Mouse (Mus musculus): ENCODE measurements around the gene Gm867. TPM values are rescaled to one million over a fixed set of nuclear protein-coding genes. Genes with fewer than 3 reads are reported as not detected.

Gene Gm867
- total and polyA plus RNA-seq, 2 experiments from 2014 or later, result 0.31 TPM; not detected in 1

DNA sequence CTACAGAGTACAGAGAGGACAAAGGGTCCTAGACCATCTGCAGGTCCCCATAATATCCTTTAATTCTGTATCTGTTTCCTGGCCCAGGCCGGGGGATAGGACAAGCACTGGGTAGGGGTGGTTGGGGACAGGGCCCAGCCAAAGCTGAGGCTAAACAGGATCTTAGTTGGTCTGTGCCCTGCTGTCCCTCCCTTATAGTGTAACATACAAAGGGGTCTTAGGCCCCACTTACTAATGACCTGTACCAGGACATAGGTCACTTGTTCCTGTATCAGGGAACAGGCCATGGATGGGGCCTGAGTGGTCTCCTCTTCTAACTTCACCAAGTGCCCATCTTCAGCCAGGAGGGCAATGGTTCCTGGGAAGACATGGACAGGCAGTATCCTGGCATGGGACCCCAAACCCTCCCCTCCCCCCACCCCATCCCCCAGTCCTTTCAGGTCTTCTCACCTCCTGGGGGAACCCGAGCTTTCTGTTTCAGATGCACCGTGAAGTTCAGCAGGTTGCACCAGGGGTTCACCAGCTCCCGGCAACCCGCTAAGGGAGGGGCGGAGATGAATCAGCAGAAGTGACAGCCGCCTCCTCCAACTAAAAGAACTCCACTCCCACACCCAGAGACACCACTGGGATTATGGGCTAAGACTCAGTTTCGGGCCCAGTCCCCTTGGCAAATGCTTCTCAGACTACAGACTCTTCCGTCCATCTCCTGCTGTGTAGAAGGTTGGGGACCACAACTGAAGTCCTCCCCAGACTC, 814 bp downstream of the Gm867 start:
- no peak overlapping the region for H3K4me2 ChIP-seq (ENCODE audit: low read depth, low read length)
- TF ChIP-seq EP300 (IDR thresholded peaks at IDR 0.05; ENCODE audit: low read depth) (no peak), CTCF (IDR thresholded peaks at IDR 0.05; ENCODE audit: low read depth) (no peak)
- no peak overlapping the region for H3K27ac ChIP-seq (ENCODE audit: low read depth)
- no peaks in the 10 kb centered on the region for H3K27me3 ChIP-seq (ENCODE audit: control insufficient read depth, insufficient read depth, low read length)
- 54% methylated on average over 9 of the region's 9 CpGs for WGBS
- no peak overlapping the region for H3K4me3 ChIP-seq (ENCODE audit: low read depth, low read length)
- H3K9ac ChIP-seq (replicated peaks; ENCODE audit: low read depth, low read length), result no peak overlapping the region
- DNase-seq (ENCODE audit: low spot score) (no peak), ATAC-seq (ENCODE audit: insufficient read depth, low read depth) (no peak)
- H3K9me3 ChIP-seq (replicated peaks; ENCODE audit: control insufficient read depth, low read length), result no peaks in the 10 kb centered on the region
- peaks cover 15% of the 10 kb centered on the region; the same call in 1 of the 2 replicates for H3K4me1 ChIP-seq (ENCODE audit: control insufficient read depth, insufficient read depth)
- H3K36me3 ChIP-seq (replicated peaks; ENCODE audit: control insufficient read depth, insufficient read depth, low read length), result no peaks in the 10 kb centered on the region

DNA sequence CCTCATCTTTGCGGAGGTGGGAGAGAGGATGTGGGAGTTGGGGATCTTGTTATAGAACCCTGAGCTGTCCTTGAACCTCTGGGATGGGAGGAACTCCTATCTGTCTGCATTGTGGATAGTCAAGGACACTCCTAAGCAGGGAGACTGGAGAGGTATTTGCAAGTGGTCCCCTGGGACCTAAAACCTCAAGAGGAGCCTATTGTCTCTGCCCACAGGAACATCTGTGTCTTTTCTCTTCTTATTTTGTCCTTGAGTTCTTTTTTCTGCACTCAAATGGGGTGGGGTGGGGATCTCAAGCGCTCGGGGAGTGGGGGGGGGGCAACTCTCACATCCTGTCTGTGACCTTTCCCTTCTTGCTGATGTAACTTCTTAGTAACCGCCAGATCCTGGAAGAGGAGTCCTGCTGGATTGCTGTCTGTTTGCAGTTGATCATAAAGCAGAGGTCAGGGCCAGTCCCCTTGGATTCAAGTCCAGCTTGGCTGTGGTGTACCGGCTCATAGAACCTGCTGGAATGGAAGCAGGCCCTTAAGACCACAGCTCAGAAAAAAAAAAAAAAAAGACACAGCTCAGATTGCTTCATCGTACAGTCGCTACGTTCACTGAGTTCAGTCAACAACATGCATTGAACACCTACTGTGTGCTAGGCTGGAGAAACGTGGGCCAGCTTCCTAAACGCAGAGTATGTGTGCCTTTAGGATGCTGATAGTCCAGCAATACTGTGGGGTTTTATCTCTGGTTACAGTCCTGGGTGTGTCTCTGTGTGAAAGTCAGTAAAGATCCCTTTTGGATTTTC, 2.4 kb downstream of the Gm867 start:
- ATAC-seq (ENCODE audit: insufficient read depth, low read depth) (no peak), DNase-seq (ENCODE audit: low spot score) (no peak)
- Histone ChIP-seq H3K27ac (ENCODE audit: low read depth) (0 out of 2 replicates have a peak overlapping the region, but pooled peaks have one; percentile 16), H3K4me3 (ENCODE audit: low read depth, low read length) (peak overlapping the region; percentile 70), H3K4me2 (ENCODE audit: low read depth, low read length) (peak overlapping the region; percentile 59), H3K4me1 (ENCODE audit: control insufficient read depth, insufficient read depth) (peaks cover 5% of the 10 kb centered on the region; the same call in 1 of the 2 replicates), H3K9ac (replicated peaks; ENCODE audit: low read depth, low read length) (no peak overlapping the region), H3K27me3 (ENCODE audit: control insufficient read depth, insufficient read depth, low read length) (no peaks in the 10 kb centered on the region), H3K36me3 (replicated peaks; ENCODE audit: control insufficient read depth, insufficient read depth, low read length) (no peaks in the 10 kb centered on the region), H3K9me3 (replicated peaks; ENCODE audit: control insufficient read depth, low read length) (no peaks in the 10 kb centered on the region)
- TF ChIP-seq EP300 (IDR thresholded peaks at IDR 0.05; ENCODE audit: low read depth) (no peak), CTCF (IDR thresholded peaks at IDR 0.05; ENCODE audit: low read depth) (no peak)
- 42% methylated on average over 10 of the region's 10 CpGs for WGBS

DNA sequence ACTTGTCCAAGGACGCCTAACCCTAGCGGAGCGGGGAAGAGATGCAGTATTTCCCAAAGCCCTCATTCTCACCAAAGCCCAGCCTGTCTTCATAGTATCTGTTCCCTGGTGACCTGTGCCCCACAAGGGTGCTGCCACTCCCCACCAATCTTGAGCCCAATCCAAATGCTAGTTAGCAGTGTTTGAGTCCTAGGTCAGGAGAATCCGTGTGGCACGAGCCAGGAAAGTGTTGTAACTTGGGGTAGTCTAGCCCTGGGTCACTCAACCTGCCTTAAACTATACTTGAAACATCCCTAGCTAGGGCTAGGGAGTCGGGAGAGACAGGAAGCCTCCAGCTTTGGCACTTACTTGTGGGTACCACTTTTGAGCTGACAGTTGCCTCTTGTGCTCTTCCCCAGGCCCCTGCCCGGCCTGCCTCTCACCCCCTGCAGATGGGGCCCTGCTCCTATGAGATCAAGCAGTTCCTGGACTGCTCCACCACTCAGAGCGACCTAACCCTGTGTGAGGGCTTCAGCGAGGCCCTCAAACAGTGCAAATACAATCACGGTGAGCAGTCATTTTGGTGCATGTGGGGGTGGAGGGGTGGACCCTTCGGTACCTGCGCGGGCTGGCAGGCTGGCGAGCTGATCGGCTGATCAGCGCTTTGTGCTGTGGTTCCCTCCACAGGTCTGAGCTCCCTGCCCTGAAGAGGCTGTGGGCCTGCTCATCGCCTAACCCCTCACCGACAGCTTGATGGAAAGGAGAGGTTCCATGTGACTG, 3.4 kb downstream of the Gm867 start:
- Histone ChIP-seq H3K27ac (ENCODE audit: low read depth) (peak overlapping the region; percentile 91), H3K9ac (replicated peaks; ENCODE audit: low read depth, low read length) (peak overlapping the region; percentile 78; the same call in 1 of the 2 replicates)
- ATAC-seq (ENCODE audit: insufficient read depth, low read depth), result no peak

GRCm38 (mm10) chr10:75935680-75936541, 4.6 kb downstream of the Gm867 start, which contains the start of gene Mmp11:
Mmp11 (minus strand) TSS chr10:75936496.
- peak; percentile 86 for ATAC-seq (ENCODE audit: insufficient read depth, low read depth)
- WGBS, result 3% methylated on average over 50 of the region's 51 CpGs
- H3K27me3 ChIP-seq (ENCODE audit: control insufficient read depth, insufficient read depth, low read length), result no peaks in the 10 kb centered on the region; the same call in 1 of the 2 replicates

More for the DNA sequence above, 3.4 kb downstream of the Gm867 start:
- no peak for DNase-seq (ENCODE audit: low spot score)
- Histone ChIP-seq H3K4me2 (ENCODE audit: low read depth, low read length) (peak overlapping the region; percentile 59), H3K4me1 (ENCODE audit: control insufficient read depth, insufficient read depth) (peaks cover 12% of the 10 kb centered on the region), H3K27me3 (ENCODE audit: control insufficient read depth, insufficient read depth, low read length) (no peaks in the 10 kb centered on the region), H3K9me3 (replicated peaks; ENCODE audit: control insufficient read depth, low read length) (no peaks in the 10 kb centered on the region), H3K36me3 (replicated peaks; ENCODE audit: control insufficient read depth, insufficient read depth, low read length) (no peaks in the 10 kb centered on the region), H3K4me3 (ENCODE audit: low read depth, low read length) (peak overlapping the region; percentile 70)
- WGBS, result 28% methylated on average over 18 of the region's 18 CpGs
- TF ChIP-seq CTCF (IDR thresholded peaks at IDR 0.05; ENCODE audit: low read depth), result no peak
- TF ChIP-seq EP300 (IDR thresholded peaks at IDR 0.05; ENCODE audit: low read depth), result no peak

More at GRCm38 (mm10) chr10:75935680-75936541, 4.6 kb downstream of the Gm867 start, which contains the start of gene Mmp11:
- DNase-seq (ENCODE audit: low spot score), result peak; percentile 88
- no peaks in the 10 kb centered on the region for H3K36me3 ChIP-seq (replicated peaks; ENCODE audit: control insufficient read depth, insufficient read depth, low read length)
- peak within 1 kb of the TSS; percentile 59 for H3K4me2 ChIP-seq (ENCODE audit: low read depth, low read length)
- no peaks in the 10 kb centered on the region for H3K9me3 ChIP-seq (replicated peaks; ENCODE audit: control insufficient read depth, low read length)
- H3K27ac ChIP-seq (ENCODE audit: low read depth), result peak within 1 kb of the TSS; percentile 91
- TF ChIP-seq CTCF (IDR thresholded peaks at IDR 0.05; ENCODE audit: low read depth) (no peak), EP300 (IDR thresholded peaks at IDR 0.05; ENCODE audit: low read depth) (peak; percentile 50; the same call in 1 of the 2 replicates)
- H3K4me3 ChIP-seq (ENCODE audit: low read depth, low read length), result peak within 1 kb of the TSS; percentile 70
- H3K9ac ChIP-seq (replicated peaks; ENCODE audit: low read depth, low read length), result peak within 1 kb of the TSS; percentile 78
- peaks cover 22% of the 10 kb centered on the region for H3K4me1 ChIP-seq (ENCODE audit: control insufficient read depth, insufficient read depth)
